Mouse (Mus musculus): ENCODE measurements at regions not wholly inside any gene's neighbourhood (a gene's known extent, or its start where the extent isn't known, plus 50 kb on each side); places are given as distances from the start of the nearest gene placed in this dataset.
A peak's percentile ranks its signal among the peaks of the same experiment; 100 is the strongest.

DNA sequence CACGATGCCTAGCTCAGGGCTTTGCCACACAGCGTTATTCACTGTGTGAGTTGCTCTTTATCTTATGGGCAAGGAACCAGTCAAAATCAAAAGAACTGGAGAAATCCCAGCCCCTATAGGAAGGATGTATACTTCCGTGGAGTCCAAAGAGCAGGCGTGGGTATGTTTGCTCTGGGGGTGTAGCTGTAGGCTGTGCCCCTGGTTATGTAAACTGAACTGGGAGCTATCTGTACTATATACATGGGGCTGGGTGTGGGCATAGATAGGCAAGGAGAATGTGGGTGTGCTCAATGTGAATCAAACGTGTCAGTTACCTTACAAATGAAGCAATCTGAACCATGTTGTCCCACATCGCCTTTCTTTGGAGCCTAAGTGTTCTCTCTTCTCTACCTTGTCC is 120.3 kb upstream of the Parp11 start:
- H3K27me3 ChIP-seq (ENCODE audit: control insufficient read depth, insufficient read depth, insufficient read length): peaks cover 6% of the 10 kb centered on the region
- H3ac ChIP-seq (ENCODE audit: control insufficient read depth, insufficient read length, low read depth): no peak overlapping the region
- no peaks in the 10 kb centered on the region for H3K79me2 ChIP-seq (ENCODE audit: control insufficient read depth, insufficient read depth)
- H3K4me3 ChIP-seq (ENCODE audit: insufficient read depth, poor library complexity, severe bottlenecking): no peak overlapping the region
- H3K36me3 ChIP-seq (ENCODE audit: control insufficient read depth, insufficient read depth): no peaks in the 10 kb centered on the region
- TF ChIP-seq CTCF (IDR thresholded peaks at IDR 0.05; ENCODE audit: control insufficient read depth, insufficient read depth, insufficient read length) (no peak), FOSL1 (IDR thresholded peaks at IDR 0.05; ENCODE audit: insufficient read depth, low read length, poor library complexity, severe bottlenecking) (no peak)
- no peaks in the 10 kb centered on the region for H3K79me3 ChIP-seq (ENCODE audit: low read depth)

DNA sequence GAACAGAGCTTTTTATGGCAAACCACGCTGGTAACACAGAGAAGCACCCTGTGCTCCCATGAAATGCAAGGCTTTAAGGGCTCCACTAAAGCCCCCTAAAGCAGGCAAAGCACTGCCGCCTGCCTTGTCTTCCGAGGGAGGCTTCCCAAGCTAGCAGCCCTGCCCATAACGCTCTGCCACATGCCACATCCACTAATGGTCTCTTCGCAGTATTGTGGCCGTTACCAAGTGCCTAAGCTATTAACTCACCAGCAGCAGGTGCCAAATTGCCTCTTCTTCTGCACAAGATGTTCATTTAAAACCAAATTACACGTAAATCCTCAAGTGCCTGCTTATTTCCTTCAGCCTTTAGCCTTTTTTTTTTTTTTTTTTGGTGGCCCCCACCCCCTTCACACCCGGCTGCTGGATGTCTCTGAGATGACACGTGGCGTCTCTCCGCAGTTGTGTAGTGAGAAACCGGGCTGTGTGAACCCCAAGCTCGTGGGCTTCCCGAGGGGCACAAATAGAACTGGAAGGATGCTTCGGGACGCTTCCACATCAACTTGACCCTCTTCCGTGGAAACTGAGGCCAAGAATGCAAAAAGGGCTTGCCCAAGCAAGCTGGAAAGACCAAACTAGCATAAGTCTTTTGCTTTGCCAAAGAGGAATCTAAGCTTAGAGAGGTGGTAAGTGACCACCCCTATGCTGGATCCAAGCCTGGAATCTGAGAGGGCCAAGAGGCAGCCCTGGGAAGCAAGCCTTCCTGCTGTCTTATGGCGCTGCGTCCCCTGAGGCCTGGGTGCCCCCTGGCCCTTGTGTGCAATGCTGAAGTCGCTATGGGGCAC is 117.2 kb upstream of the Parp11 start:
- Histone ChIP-seq H3K79me3 (ENCODE audit: low read depth) (no peaks in the 10 kb centered on the region), H3K36me3 (ENCODE audit: control insufficient read depth, insufficient read depth) (no peaks in the 10 kb centered on the region), H3K4me3 (ENCODE audit: insufficient read depth, poor library complexity, severe bottlenecking) (peak overlapping the region; percentile 6), H3ac (ENCODE audit: control insufficient read depth, insufficient read length, low read depth) (peak overlapping the region; percentile 36), H3K79me2 (ENCODE audit: control insufficient read depth, insufficient read depth) (no peaks in the 10 kb centered on the region), H3K27me3 (ENCODE audit: control insufficient read depth, insufficient read depth, insufficient read length) (no peaks in the 10 kb centered on the region)
- TF ChIP-seq CEBPB (IDR thresholded peaks at IDR 0.05; ENCODE audit: low read depth) (no peak), CTCF (IDR thresholded peaks at IDR 0.05; ENCODE audit: control insufficient read depth, insufficient read depth, insufficient read length) (no peak), USF1 (IDR thresholded peaks at IDR 0.05; ENCODE audit: low read depth) (no peak), MYOG (IDR thresholded peaks at IDR 0.05; ENCODE audit: control insufficient read depth, extremely low read depth, insufficient read length) (no peak), FOSL1 (IDR thresholded peaks at IDR 0.05; ENCODE audit: insufficient read depth, low read length, poor library complexity, severe bottlenecking) (no peak), MAX (IDR thresholded peaks at IDR 0.05) (peak; percentile 47), MYOD1 (IDR thresholded peaks at IDR 0.05; ENCODE audit: control insufficient read depth, insufficient read length, low read depth) (peak; percentile 90)

DNA sequence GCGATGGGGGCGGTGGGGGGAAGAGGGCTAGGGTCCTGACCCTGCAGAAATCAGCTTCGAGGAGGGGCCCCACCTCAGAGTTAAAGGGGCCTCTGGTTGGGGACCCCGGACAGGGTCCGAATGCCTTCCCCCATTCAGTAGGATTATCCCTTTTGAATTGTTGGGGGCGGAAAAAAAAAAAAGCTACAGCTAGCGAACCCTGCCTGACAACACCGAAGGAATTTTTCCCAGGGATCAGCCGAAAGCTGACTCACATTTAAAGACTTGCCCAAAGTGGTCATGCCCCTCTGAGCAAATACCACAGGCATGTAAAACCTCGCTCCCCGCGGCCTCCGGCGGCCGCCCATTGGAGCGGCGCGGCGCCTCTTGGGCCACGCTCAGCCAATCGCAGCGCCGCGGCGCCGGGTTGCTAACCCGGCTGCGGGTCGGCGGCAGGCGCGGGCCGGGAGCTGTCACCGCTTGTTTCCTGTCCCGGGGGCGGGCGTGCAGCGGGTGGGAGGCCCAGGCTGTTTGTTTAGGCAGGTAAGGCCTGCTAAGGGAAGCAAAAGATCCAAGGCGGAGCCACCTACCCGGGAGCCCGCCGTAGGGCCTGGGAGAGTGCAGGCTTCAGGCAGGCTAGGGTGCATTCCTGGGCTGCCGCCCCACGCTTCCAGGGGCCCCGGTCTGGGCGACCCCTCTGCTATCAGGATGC is 116.5 kb upstream of the Parp11 start:
- Histone ChIP-seq H3K79me2 (ENCODE audit: control insufficient read depth, insufficient read depth) (no peaks in the 10 kb centered on the region), H3K79me3 (ENCODE audit: low read depth) (no peaks in the 10 kb centered on the region), H3K27me3 (ENCODE audit: control insufficient read depth, insufficient read depth, insufficient read length) (no peaks in the 10 kb centered on the region), H3ac (ENCODE audit: control insufficient read depth, insufficient read length, low read depth) (peak overlapping the region; percentile 36), H3K4me3 (ENCODE audit: insufficient read depth, poor library complexity, severe bottlenecking) (peak overlapping the region; percentile 6), H3K36me3 (ENCODE audit: control insufficient read depth, insufficient read depth) (no peaks in the 10 kb centered on the region)
- TF ChIP-seq CEBPB (IDR thresholded peaks at IDR 0.05; ENCODE audit: low read depth) (no peak), FOSL1 (IDR thresholded peaks at IDR 0.05; ENCODE audit: insufficient read depth, low read length, poor library complexity, severe bottlenecking) (peak; percentile 46), MYOD1 (IDR thresholded peaks at IDR 0.05; ENCODE audit: control insufficient read depth, insufficient read length, low read depth) (no peak), MAX (IDR thresholded peaks at IDR 0.05) (peak; percentile 22), USF1 (IDR thresholded peaks at IDR 0.05; ENCODE audit: low read depth) (no peak), CTCF (IDR thresholded peaks at IDR 0.05; ENCODE audit: control insufficient read depth, insufficient read depth, insufficient read length) (no peak), MYOG (IDR thresholded peaks at IDR 0.05; ENCODE audit: control insufficient read depth, extremely low read depth, insufficient read length) (no peak)

DNA sequence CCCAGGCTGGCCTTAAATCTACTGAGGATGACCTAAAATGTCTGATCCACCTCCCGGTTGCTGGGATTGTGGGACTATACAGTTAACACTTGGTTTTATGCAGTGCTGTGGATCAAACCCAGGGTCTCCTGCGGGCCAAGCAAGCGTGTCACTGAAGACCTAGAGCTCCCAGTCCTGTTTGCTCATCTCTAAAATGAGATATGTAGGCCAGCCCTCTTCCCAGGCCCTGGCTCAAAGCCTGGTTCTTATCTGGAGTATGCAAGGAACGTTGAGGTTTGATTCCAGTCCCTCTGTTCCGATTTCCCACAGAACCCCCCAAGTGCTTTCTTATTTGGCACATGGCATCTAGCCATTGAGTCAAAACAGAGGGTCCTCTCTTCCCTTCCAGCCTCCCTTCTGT is 115.5 kb upstream of the Parp11 start:
- H3K4me3 ChIP-seq (ENCODE audit: insufficient read depth, poor library complexity, severe bottlenecking): no peak overlapping the region
- TF ChIP-seq FOSL1 (IDR thresholded peaks at IDR 0.05; ENCODE audit: insufficient read depth, low read length, poor library complexity, severe bottlenecking) (no peak), MYOG (IDR thresholded peaks at IDR 0.05; ENCODE audit: control insufficient read depth, extremely low read depth, insufficient read length) (no peak), USF1 (IDR thresholded peaks at IDR 0.05; ENCODE audit: low read depth) (no peak), MYOD1 (IDR thresholded peaks at IDR 0.05; ENCODE audit: control insufficient read depth, insufficient read length, low read depth) (no peak), CEBPB (IDR thresholded peaks at IDR 0.05; ENCODE audit: low read depth) (no peak)
- H3K27me3 ChIP-seq (ENCODE audit: control insufficient read depth, insufficient read depth, insufficient read length): no peaks in the 10 kb centered on the region
- no peak overlapping the region for H3ac ChIP-seq (ENCODE audit: control insufficient read depth, insufficient read length, low read depth)
- no peaks in the 10 kb centered on the region for H3K79me3 ChIP-seq (ENCODE audit: low read depth)
- no peaks in the 10 kb centered on the region for H3K79me2 ChIP-seq (ENCODE audit: control insufficient read depth, insufficient read depth)
- H3K36me3 ChIP-seq (ENCODE audit: control insufficient read depth, insufficient read depth): no peaks in the 10 kb centered on the region

- TF ChIP-seq USF1 (IDR thresholded peaks at IDR 0.05; ENCODE audit: low read depth) (no peak), MYOG (IDR thresholded peaks at IDR 0.05; ENCODE audit: control insufficient read depth, extremely low read depth, insufficient read length) (no peak), CTCF (IDR thresholded peaks at IDR 0.05; ENCODE audit: control insufficient read depth, insufficient read depth, insufficient read length) (no peak), MYOD1 (IDR thresholded peaks at IDR 0.05; ENCODE audit: control insufficient read depth, insufficient read length, low read depth) (no peak), MAX (IDR thresholded peaks at IDR 0.05) (no peak), FOSL1 (IDR thresholded peaks at IDR 0.05; ENCODE audit: insufficient read depth, low read length, poor library complexity, severe bottlenecking) (no peak), CEBPB (IDR thresholded peaks at IDR 0.05; ENCODE audit: low read depth) (no peak)
- Histone ChIP-seq H3K36me3 (ENCODE audit: control insufficient read depth, insufficient read depth) (no peaks in the 10 kb centered on the region), H3K4me3 (ENCODE audit: insufficient read depth, poor library complexity, severe bottlenecking) (no peak overlapping the region), H3ac (ENCODE audit: control insufficient read depth, insufficient read length, low read depth) (no peak overlapping the region), H3K27me3 (ENCODE audit: control insufficient read depth, insufficient read depth, insufficient read length) (no peaks in the 10 kb centered on the region), H3K79me3 (ENCODE audit: low read depth) (no peaks in the 10 kb centered on the region), H3K79me2 (ENCODE audit: control insufficient read depth, insufficient read depth) (no peaks in the 10 kb centered on the region)
Measured at GRCm38 (mm10) chr6:127334256-127334655, 112.4 kb upstream of the Parp11 start.
